Mouse (Mus musculus) forebrain, embryonic 16.5 days (tissue): ENCODE results near the gene Ube2h. TPM values are rescaled to one million over a fixed set of nuclear protein-coding genes. Genes with fewer than 3 reads are reported as not detected.

Source experiments
- ATAC-seq: fragments of 200-750 bp; cut with Nextera tagmentation; 2 replicates; pipeline ENCODE4 v1.8.0; 2017; ENCODE audit warnings: mild to moderate bottlenecking, moderate library complexity
- H3K27ac ChIP-seq: fragments of 300-500 bp; sonication (generic); 2 replicates; pipeline ENCODE4 v1.5.1; 2014; ENCODE audit warnings: low read length, control low read depth
- H3K27me3 ChIP-seq: fragments of 300-500 bp; sonication (generic); replicated peaks from 2 replicates; pipeline ENCODE4 v1.6.1; 2014; ENCODE audit warnings: low read length; ENCODE audit not compliant: control insufficient read depth, insufficient read depth
- H3K36me3 ChIP-seq: fragments of 300-500 bp; sonication (generic); 2 replicates; pipeline ENCODE4 v1.6.1; 2014; ENCODE audit not compliant: control insufficient read depth, insufficient read depth
- H3K4me1 ChIP-seq: fragments of 300-500 bp; sonication (generic); replicated peaks from 2 replicates; pipeline ENCODE4 v1.6.1; 2014; ENCODE audit warnings: low read length; ENCODE audit not compliant: control insufficient read depth, insufficient read depth
- H3K4me2 ChIP-seq: fragments of 300-500 bp; sonication (generic); 2 replicates; pipeline ENCODE4 v1.6.1; 2014; ENCODE audit warnings: mild to moderate bottlenecking, low read length, control low read depth
- H3K4me3 ChIP-seq: fragments of 300-500 bp; sonication (generic); replicated peaks from 2 replicates; pipeline ENCODE4 v1.5.1; 2014; ENCODE audit warnings: mild to moderate bottlenecking, low read length, control low read depth
- H3K9ac ChIP-seq: fragments of 300-500 bp; sonication (generic); replicated peaks from 2 replicates; pipeline ENCODE4 v1.6.1; 2014; ENCODE audit warnings: low read depth, low read length, control low read depth
- H3K9me3 ChIP-seq: fragments of 300-500 bp; sonication (generic); 2 replicates; pipeline ENCODE4 v1.6.1; 2016; ENCODE audit warnings: low read length; ENCODE audit not compliant: control insufficient read depth
- WGBS: fragments of 180-500 bp; shearing (Covaris S2); extraction: QIAGEN DNeasy Blood & Tissue Kit; methylation state at CpG from one replicate; pipeline ENCODE4 v1.1.7; 2014; 5-methylcytosine and 5-hydroxymethylcytosine counted together
- polyA plus RNA-seq: library from polyadenylated mRNA; unstranded; fragments of >200 nt; fragmentation: Nextera tagmentation; extraction: Ambion mirVana; gene quantifications from 2 replicates; pipeline ENCODE4 v1.2.1, GENCODE M21; 2015

Gene Ube2h
- polyA plus RNA-seq, 1 experiment from 2014 or later = 65.9 TPM

DNA sequence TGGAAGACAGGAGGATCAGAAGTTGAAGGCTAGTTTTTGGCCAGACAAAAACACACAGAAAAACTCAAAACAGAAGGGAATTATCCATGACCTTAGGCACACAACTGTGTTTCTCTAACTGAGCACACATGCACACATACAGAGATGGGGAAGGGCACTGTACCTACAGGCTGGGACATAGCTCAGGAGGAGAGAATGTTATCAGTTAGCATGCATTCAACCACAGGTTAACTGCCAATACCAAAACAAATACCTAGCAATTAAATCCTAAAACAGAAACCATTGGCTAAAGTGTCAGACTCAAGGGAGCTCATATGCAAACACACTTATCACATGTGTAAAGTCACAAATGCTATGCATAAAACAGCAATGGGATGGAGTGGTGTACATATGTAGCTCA, 20.2 kb downstream of the Ube2h start:
- Histone ChIP-seq H3K27me3 (no peaks in the 10 kb centered on the region), H3K36me3 (peaks cover 11% of the 10 kb centered on the region)

DNA sequence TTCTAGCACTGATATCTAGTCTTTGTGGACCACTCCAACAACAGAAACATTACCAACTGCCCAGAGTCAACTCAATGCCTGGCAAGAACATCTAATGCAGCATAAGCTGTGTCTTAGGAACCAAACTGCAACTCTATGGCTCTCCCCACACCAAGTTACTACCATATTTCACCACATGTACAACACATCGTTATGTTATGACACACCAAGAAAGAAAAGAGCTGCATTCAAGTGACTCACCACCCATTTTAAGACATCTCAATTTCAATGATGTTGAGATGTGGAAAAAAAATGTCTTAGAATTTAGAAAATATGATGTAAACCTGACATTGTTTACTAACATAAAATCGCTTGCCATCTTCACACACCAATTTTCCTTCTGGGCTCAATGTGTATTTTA, 22.0 kb downstream of the Ube2h start:
- Histone ChIP-seq H3K4me2 (no peak overlapping the region), H3K27ac (no peak overlapping the region), H3K4me1 (no peaks in the 10 kb centered on the region), H3K9me3 (no peaks in the 10 kb centered on the region; the same call in 1 of the 2 replicates), H3K9ac (no peak overlapping the region), H3K4me3 (no peak overlapping the region), H3K27me3 (no peaks in the 10 kb centered on the region), H3K36me3 (peaks cover 17% of the 10 kb centered on the region)
- no peak for ATAC-seq
- WGBS = 90% methylated on average over 2 of the region's 2 CpGs

More for the DNA sequence above, 20.2 kb downstream of the Ube2h start:
- no peak overlapping the region for H3K9ac ChIP-seq
- no peak overlapping the region for H3K4me2 ChIP-seq
- no peaks in the 10 kb centered on the region; the same call in 1 of the 2 replicates for H3K9me3 ChIP-seq
- no peaks in the 10 kb centered on the region for H3K4me1 ChIP-seq
- ATAC-seq = no peak
- H3K4me3 ChIP-seq = no peak overlapping the region
- H3K27ac ChIP-seq = no peak overlapping the region

DNA sequence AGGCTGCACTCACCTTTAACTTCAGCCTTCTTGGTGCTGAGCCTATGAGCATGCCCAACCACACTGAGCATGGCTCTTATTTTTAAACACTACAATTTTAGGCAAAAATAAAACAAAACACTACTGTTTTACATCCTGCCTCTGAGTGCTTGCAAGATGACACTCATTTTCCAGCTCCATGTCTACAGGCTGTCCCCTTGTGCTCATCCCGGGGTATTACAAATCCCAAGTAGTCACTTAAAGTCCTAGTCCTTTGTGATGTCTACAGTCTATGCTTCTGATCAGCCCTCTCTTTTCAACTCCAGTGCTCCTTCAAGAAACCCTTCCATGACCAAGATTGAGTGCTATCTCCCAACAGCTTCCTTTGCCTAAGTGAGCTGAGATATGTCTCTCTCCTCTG, 26.0 kb downstream of the Ube2h start:
- no peak overlapping the region for H3K27ac ChIP-seq
- 50% methylated on average over 1 of the region's 1 CpGs for WGBS
- H3K4me1 ChIP-seq = no peaks in the 10 kb centered on the region; the same call in 1 of the 2 replicates
- H3K4me3 ChIP-seq = no peak overlapping the region
- H3K27me3 ChIP-seq = no peaks in the 10 kb centered on the region
- no peak overlapping the region for H3K9ac ChIP-seq
- no peak overlapping the region for H3K4me2 ChIP-seq
- peaks cover 13% of the 10 kb centered on the region for H3K36me3 ChIP-seq
- H3K9me3 ChIP-seq = no peaks in the 10 kb centered on the region; the same call in 1 of the 2 replicates
- ATAC-seq = no peak

DNA sequence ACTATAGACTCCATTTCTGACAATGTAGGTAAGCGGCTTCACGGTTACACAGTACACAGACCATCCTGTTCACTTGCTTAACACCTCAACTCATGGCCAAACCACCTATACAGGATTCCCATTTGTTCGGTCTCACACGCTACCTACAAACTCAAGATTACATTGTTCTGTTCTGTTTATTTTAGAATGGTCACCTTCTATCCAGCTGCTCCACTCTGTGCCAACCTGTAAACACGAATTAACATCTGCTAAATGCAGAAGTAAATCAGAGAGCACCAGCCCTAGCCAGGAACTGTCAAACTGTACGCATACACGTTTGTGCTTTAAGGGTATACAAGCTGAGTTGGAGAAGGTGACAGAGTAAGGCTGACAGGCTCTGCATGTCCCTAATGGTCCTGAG, 27.5 kb downstream of the Ube2h start:
- Histone ChIP-seq H3K9ac (no peak overlapping the region), H3K4me1 (peaks cover 4% of the 10 kb centered on the region), H3K9me3 (no peaks in the 10 kb centered on the region), H3K27me3 (no peaks in the 10 kb centered on the region), H3K4me3 (no peak overlapping the region), H3K4me2 (no peak overlapping the region), H3K36me3 (peaks cover 10% of the 10 kb centered on the region), H3K27ac (no peak overlapping the region)
- ATAC-seq = no peak
- WGBS = 95% methylated on average over 7 of the region's 7 CpGs

DNA sequence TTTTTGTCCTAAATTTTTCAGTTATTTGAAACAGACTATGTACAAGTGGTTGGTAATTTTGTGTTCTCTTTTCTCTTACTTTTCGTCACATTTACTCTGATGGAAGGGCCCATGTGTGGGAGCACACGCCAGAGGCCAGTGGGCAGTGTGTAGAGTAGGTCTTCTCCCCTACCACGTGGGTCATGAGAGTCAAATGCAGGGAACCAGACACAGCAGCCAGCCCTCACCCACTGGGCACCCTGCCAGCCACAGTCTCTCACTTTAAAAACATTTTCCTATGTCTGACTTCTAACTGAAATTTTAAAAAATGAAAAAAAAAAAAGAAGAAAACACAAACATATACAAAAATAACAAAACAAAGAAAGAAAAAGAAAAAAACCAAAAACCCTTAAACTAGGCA, 28.0 kb downstream of the Ube2h start:
- ATAC-seq = no peak
- H3K27ac ChIP-seq = no peak overlapping the region
- peaks cover 10% of the 10 kb centered on the region for H3K36me3 ChIP-seq
- H3K4me3 ChIP-seq = no peak overlapping the region
- peaks cover 4% of the 10 kb centered on the region for H3K4me1 ChIP-seq
- H3K9ac ChIP-seq = no peak overlapping the region
- no peak overlapping the region for H3K4me2 ChIP-seq
- H3K27me3 ChIP-seq = no peaks in the 10 kb centered on the region
- no peaks in the 10 kb centered on the region for H3K9me3 ChIP-seq
- 77% methylated on average over 3 of the region's 3 CpGs for WGBS

DNA sequence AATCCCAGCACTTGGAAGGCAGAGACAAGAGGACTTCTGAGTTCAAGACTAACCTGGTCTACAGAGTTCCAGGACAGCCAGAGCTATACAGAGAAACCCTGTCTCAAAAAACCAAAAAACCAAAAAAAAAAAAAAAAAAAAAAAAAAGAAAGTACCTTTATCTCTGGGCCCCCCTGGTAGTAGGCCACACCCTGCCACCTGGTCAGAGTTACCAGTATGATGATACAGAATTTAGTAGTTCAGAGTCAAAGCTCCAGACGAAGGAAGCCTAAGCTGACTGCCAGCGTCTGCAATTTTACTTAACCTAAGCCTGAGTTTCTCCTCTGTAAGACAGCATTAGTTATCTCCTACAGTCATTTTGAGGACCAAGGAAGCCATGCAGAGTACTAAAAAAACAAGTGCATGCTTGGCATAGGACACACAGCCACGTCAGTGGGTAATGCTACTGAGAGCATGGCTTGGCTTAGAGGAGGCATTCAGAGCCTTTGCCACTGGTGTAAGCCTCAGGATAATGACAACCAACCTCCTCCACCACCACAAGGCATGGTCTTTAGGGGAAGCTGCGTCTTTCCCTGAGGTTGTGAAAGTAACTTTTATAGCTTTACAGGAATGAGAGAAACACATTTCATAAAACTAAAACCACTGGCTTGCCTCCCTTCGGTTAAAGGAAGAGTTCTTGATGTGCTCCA, 29.0 kb downstream of the Ube2h start:
- no peak overlapping the region for H3K9ac ChIP-seq
- no peaks in the 10 kb centered on the region for H3K27me3 ChIP-seq
- H3K27ac ChIP-seq = no peak overlapping the region
- WGBS = 79% methylated on average over 5 of the region's 5 CpGs
- no peak for ATAC-seq
- peaks cover 13% of the 10 kb centered on the region for H3K36me3 ChIP-seq
- peaks cover 4% of the 10 kb centered on the region for H3K4me1 ChIP-seq
- no peak overlapping the region for H3K4me2 ChIP-seq
- H3K9me3 ChIP-seq = no peaks in the 10 kb centered on the region
- no peak overlapping the region for H3K4me3 ChIP-seq

DNA sequence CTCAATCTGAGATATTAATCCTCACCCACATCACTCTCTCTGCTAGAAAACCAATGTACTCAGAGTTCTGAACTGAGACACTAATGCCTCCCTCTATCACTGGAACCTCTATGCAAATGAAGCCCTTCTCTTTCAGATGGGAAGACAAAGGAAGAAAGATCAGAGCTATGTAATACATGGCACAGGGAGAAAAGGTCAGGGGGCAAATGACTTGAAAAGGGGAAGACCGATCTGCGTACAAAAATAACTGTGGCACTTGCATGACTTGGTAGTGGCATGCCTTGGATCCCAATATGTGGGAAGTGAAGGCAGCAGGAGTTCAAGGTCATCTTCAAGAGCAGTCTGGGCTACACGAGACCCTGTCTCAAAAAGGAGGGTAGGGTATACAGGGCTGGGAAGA, 31.4 kb downstream of the Ube2h start:
- Histone ChIP-seq H3K27me3 (no peaks in the 10 kb centered on the region), H3K4me2 (no peak overlapping the region), H3K4me1 (peaks cover 4% of the 10 kb centered on the region), H3K36me3 (peaks cover 11% of the 10 kb centered on the region; the same call in 1 of the 2 replicates), H3K9ac (no peak overlapping the region), H3K27ac (no peak overlapping the region), H3K4me3 (no peak overlapping the region), H3K9me3 (no peaks in the 10 kb centered on the region)
- ATAC-seq = no peak
- WGBS = 24% methylated on average over 3 of the region's 3 CpGs

DNA sequence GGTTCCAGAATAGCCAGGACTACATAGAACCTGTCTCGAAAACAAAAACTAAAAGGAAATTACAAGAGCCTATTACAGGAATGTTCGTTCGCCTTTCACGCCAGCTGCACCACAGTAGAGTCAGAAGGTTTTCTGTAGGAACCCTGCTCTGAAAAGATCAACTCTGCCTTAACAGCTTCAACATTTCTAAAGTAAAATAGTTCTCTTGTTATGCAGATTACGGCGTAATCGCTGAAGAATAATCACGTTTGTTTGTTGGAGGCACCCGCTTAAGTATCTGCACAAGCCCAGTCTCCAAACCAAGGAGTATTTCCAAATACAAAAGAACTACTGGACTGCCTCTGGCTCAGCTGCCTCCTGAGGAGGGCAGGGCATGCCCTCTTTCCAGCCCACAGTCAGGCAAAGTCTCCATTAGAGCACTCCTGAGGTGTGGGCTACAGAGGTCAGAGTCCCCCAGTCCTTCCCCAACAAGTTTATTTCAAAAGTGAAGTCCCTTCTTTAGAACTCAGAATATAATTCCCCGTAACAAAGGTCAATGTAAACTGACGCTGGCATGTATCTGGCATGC, 31.9 kb downstream of the Ube2h start:
- 26% methylated on average over 11 of the region's 11 CpGs for WGBS
- peaks cover 4% of the 10 kb centered on the region for H3K4me1 ChIP-seq
- no peak for ATAC-seq

DNA sequence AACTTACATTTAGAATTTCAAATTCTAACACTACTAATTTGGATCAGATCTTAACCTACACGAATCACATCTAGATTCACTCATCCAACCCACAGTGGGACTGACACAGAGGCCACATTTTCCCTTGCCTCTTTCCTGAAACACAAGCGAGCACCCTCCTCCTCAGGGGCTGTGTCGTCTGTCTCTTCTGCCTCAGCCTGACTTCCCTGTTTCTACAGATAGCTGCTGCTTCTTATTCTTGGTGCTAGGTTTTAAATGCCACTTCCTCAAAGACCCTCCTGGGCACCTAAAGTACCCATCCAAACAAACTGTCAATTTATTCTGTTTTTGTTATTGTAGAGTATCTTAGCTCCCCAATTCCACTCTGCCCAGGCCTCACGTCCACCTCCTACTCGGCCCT, 34.5 kb downstream of the Ube2h start:
- 80% methylated on average over 5 of the region's 5 CpGs for WGBS
- H3K9ac ChIP-seq = no peak overlapping the region
- H3K4me1 ChIP-seq = peaks cover 4% of the 10 kb centered on the region
- no peak overlapping the region for H3K4me3 ChIP-seq
- no peak overlapping the region for H3K4me2 ChIP-seq
- no peaks in the 10 kb centered on the region for H3K27me3 ChIP-seq
- no peak overlapping the region for H3K27ac ChIP-seq
- peaks cover 14% of the 10 kb centered on the region; the same call in 1 of the 2 replicates for H3K36me3 ChIP-seq
- no peaks in the 10 kb centered on the region for H3K9me3 ChIP-seq
- no peak for ATAC-seq

More for the DNA sequence above, 31.9 kb downstream of the Ube2h start:
- H3K9me3 ChIP-seq = no peaks in the 10 kb centered on the region
- H3K36me3 ChIP-seq = peaks cover 14% of the 10 kb centered on the region; the same call in 1 of the 2 replicates
- no peak overlapping the region for H3K9ac ChIP-seq
- no peak overlapping the region for H3K27ac ChIP-seq
- H3K4me2 ChIP-seq = no peak overlapping the region
- no peaks in the 10 kb centered on the region for H3K27me3 ChIP-seq
- H3K4me3 ChIP-seq = no peak overlapping the region
